Mouse (Mus musculus) kidney, adult 2 months (tissue): ENCODE data around the gene Dars2.

Experiments used
- CTCF ChIP-seq: fragments of 200-500 bp; conservative IDR thresholded peaks from 2 replicates; pipeline ENCODE4 v1.5.1; 2011; ENCODE audit warnings: low read depth, mild to moderate bottlenecking, control low read depth, low read length, moderate library complexity, mixed read lengths; ENCODE audit not compliant: insufficient read depth, insufficient read length
- POLR2A ChIP-seq: fragments of 200-500 bp; IDR thresholded peaks from one replicate; pipeline ENCODE4 v1.6.1; 2011; ENCODE audit warnings: low read depth, low read length, control low read depth

DNA sequence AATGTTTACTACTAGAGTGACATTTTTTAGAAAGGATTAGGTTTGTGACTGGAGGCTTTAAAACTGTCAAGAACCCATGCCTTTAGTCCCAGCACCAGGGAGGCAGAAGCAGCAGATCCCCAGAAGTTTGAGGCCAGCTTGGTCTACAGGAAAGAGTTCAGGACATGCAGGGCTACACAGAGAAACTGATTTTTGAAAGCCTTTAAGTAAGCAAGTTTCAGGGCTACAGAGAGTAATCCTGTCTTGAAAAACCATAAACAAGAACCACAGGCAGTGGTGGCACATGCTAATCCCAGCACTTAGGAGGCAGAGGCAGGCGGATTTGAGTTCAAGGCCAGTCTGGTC, 30.1 kb downstream of the Dars2 start:
- no peak for TF ChIP-seq CTCF
- no peak for TF ChIP-seq POLR2A
